Mouse (Mus musculus) lung, postnatal 14 days (tissue): ENCODE data around the gene Sec16a.
A peak's percentile ranks its signal among the peaks of the same experiment; 100 is the strongest.

ENCODE experiments used
- DNase-seq: peaks from one replicate; pipeline ENCODE4 v3.0.0; 2021

Sec16a gene

GRCm38 (mm10) chr2:26472312-26473090 lies 27.5 kb upstream of the Sec16a start:
- no peak for DNase-seq

DNA sequence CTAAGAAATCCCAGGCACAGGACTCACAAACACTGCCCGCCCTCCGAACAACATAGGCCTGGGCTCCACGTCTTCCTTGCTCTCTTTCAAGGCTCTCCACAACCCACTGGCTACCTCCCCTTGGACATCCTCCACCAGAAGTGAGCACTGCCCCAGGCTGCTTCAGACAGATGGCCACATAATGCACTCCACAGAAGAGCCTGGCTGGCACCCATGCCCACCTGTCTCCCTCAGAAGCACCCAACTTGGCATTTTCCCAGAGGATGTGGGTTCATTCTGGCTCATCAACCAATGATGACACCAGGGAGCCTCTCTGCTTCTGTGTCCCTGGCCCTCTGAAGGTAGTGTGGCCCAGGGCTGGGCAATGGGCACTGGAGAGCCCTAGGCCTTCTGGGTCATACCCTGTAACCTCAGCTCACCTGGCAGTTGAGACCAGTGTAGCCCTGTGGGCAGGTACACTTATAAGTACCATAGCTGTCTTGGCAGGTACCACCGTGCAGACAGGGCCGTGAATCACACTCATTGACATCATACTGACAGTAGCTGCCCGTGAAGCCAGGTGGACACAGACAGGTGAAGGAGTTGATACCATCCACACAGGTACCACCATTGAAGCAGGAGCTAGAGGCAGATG lies 26.8 kb upstream of the Sec16a start:
- DNase-seq: no peak

DNA sequence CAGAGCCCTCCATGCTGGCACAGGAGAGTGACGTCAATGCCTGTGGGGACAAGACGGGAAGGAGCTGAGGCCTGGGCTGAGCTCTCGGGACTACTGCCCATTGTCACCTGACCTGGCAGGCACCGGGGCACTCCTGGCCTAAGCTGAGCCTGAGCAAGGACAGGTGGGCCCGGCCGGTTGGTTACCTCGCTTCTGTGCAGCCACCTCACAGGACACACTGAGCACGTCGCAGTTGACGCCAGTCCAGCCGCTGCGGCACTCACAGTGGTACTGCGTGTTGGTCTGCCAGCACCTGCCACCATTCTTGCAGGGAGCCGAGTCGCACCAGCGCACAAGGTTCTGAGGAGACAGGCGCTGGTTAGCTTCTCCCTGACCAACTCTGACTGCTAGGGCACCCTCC lies 26.0 kb upstream of the Sec16a start:
- DNase-seq: no peak

DNA sequence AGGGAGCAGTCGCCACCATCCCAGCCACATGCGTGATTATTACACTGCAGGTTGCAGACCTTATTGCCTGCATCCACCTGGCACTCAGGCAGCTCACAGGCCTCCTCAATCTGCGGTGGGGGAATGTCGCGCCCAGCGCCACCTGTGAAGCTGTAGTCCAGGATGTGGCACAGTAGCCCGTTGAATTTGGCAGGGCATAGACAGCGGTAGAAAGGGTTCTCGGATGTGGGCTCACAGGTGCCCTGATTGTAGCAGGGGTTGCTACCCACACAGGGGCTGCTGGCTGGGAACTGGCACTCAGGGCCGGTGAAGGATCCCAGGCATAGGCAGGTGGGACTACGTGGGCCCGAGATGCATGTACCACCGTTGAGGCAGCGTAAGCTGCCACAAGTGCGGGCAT lies 23.4 kb upstream of the Sec16a start:
- DNase-seq: no peak

- DNase-seq: no peak
Observed at GRCm38 (mm10) chr2:26463412-26463811, 18.4 kb upstream of the Sec16a start.

GRCm38 (mm10) chr2:26462980-26463379 lies 18.0 kb upstream of the Sec16a start:
- DNase-seq: no peak

- DNase-seq: no peak
Observed at GRCm38 (mm10) chr2:26461667-26462066, 16.7 kb upstream of the Sec16a start.

- no peak for DNase-seq
Observed at GRCm38 (mm10) chr2:26460837-26461236, 15.8 kb upstream of the Sec16a start.

GRCm38 (mm10) chr2:26460097-26460646 lies 15.2 kb upstream of the Sec16a start:
- DNase-seq: no peak

- DNase-seq: no peak
Observed at GRCm38 (mm10) chr2:26459478-26459877, 14.5 kb upstream of the Sec16a start.

- DNase-seq: peak; percentile 71
Observed at GRCm38 (mm10) chr2:26458402-26459124, 13.5 kb upstream of the Sec16a start.

GRCm38 (mm10) chr2:26449121-26450060 lies 4.4 kb upstream of the Sec16a start:
- DNase-seq: peak; percentile 85

DNA sequence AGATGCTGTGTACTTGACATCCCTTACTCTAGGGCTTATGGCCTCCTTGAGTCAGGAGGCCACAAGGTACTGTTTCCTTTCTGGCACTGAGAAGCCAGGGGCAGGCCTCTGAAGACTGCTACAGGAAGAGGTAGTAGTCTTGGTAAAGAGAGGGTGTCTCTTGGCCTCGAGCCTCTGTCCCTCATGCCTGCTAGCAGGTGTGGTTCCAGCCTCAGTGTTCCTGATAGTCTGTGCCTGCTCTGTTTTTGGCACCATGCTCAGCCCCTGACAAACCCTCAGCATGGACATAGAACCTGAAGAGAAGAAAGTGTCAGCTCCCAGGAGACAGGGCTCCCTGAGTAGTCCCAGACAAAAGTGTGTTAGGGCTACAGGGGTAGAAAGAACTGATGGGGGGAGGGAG lies 2.4 kb upstream of the Sec16a start:
- DNase-seq: no peak

- no peak for DNase-seq
Observed at GRCm38 (mm10) chr2:26446671-26447070, 1.7 kb upstream of the Sec16a start.

DNA sequence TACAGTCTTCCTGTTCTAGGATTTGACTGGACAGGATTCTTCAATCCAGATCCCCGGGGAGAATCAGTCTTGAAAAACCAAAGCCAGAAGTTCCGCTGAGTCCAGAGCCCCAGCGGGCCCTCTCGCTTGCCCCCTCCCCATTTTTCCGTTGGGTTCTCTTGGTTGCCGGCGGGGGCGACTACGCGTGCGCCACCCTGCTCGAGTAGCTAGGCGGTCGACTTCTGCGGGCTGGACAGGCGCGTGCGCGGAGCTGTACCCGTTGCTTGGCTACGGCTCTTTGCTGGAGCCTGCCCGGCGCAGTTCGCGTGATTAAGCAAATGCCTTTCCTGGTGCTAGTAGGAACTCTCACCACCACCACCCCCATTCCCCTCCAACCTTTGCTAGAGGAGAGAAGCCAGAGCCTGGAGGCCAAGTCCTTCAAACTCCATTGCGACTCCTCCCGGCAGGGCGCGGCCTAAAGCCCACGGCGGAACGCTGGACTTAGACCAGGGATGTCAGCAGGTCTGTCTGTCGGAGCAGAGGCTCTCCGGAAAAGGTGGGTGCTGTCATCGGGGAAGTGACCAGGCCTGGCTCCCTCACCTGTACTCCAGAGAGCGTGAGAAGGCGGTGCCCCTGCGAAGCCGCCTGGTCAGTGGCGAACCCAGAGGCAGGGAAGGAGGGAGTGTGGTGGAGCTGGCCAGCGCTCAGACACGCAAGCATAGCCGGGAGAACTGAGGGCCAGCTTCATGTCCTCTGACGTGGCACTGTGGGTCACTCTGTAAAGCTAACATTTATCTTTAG lies 840 bp upstream of the Sec16a start:
- DNase-seq: peak; percentile 90

DNA sequence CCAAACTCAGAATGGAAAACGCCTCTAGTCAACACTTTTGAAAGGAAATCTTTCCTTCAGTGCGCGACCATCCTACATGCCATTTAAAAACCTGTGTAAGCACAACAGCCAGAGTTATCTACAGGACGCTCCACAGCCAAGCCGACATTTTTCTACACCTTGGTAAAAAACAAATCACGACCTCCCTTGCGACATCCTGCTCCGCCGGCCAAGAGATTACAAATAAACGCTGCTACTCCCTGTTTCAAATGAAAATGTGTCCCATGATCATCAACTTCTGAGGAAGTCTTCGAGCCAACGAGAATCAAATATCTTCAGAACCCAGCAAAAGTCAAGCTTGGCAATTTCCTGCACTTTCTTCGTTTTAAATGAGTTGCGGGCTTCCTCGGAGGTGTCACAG lies 648 bp downstream of the Sec16a start:
- peak; percentile 22 for DNase-seq

DNA sequence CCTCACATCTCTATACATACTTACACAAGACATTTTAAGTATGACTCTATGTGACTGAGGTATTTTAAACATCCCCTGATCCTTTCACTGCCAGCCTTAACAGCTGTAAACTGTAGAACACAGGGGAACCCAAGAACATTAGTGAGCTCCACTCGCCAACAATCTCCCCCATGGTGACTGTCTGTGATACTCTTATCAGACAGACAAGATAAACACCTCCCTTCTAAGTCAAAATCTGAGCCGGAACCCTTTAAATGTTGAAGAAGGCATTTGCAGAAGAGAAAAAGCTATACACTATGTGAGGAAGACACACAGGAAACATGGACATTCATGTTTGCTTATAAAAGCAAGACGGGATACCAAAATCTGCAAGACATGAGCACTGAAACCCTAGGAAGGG lies 1.1 kb downstream of the Sec16a start:
- no peak for DNase-seq

DNA sequence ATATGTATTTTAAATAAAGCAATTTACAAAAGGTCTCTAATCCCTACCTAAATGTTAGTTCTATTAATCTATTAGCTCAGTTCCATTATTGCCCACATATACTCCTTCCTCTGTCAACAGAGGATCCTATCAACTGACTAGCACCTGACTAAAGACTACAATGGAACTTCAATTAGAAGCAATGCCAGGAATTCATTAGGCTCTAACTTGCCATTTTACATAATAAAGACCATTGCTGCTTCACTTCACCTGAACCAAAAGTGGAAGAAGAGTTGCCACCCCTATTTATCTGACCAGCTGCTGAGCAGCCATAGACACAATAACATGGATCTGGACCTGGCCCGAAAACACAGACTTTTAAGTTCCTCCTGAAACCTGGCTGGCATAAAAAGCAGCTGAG lies 2.2 kb downstream of the Sec16a start:
- DNase-seq: no peak

DNA sequence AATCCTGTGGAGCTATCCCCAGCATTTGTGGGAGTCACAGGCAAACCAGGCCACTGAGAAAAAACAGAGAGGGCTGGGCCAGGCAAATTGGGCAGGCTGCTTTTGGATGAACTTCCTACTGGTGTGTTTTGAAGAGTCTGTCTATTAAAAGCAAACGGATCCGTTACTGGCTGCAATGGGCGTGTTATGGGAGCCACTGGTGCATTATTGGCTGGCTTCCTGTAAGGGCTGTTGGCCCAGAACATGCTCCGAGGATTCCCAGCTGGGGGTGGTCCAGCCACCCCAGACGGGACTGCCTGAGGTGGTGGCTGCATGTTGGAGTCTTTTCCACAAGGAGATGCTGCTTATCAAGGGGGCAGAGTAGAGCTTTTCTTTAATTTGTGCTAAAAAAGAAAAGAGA lies 3.3 kb downstream of the Sec16a start:
- no peak for DNase-seq

DNA sequence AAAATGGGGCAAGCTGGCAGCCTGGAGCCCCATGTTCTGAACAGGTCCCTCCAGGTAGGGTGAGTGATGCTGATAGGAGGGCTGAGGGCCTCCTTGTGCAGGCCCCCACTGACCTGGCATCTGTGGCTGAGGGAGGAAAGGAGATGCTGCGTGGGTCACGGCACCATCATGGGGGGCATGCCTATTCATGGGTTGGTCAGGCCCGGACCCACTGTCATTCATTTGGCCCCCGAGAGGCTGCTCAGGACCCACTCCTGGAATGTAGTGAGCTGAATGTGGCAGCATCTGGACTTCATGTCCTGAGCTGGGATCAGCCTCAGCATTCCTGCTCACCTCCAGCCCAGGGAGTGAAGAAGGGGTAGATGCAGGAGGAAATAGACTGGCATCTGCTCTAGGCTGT lies 3.8 kb downstream of the Sec16a start:
- DNase-seq: no peak

DNA sequence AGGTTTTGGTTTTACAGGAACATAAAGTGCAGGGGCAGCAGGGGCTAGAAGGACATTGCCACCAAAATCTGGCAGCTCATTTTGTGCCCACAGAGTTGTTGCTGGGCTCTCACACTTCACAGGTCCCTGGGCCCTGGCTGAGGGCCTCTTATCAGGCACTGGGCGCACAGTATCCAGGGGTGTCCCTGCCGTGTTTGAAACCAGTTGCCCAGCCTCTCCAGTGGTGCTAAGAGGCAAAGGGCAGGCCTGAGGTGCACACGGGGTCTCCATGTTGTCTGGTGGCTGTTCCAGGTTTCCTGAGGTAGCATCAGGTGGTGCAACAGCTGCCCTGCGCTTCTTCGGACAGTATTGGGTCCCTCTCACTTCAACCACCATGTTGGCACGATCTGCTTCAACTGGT lies 5.3 kb downstream of the Sec16a start:
- no peak for DNase-seq

GRCm38 (mm10) chr2:26438373-26438772 lies 6.6 kb downstream of the Sec16a start:
- DNase-seq: no peak
